Mouse (Mus musculus): Measurements from ENCODE around the gene Hbq1a.
"Not testable (repeated sequence)": the region's sequence is repeated elsewhere in the genome, so short reads cannot be mapped to it uniquely, and the experiment has no call there.

Hbq1a gene

GRCm38 (mm10) chr11:32299865-32300264 lies at the start of gene Hbq1a:
Gene Hbq1a, plus strand, starts transcription at chr11:32300069.
- peak; percentile 52 for DNase-seq (ENCODE audit: low spot score)

DNA sequence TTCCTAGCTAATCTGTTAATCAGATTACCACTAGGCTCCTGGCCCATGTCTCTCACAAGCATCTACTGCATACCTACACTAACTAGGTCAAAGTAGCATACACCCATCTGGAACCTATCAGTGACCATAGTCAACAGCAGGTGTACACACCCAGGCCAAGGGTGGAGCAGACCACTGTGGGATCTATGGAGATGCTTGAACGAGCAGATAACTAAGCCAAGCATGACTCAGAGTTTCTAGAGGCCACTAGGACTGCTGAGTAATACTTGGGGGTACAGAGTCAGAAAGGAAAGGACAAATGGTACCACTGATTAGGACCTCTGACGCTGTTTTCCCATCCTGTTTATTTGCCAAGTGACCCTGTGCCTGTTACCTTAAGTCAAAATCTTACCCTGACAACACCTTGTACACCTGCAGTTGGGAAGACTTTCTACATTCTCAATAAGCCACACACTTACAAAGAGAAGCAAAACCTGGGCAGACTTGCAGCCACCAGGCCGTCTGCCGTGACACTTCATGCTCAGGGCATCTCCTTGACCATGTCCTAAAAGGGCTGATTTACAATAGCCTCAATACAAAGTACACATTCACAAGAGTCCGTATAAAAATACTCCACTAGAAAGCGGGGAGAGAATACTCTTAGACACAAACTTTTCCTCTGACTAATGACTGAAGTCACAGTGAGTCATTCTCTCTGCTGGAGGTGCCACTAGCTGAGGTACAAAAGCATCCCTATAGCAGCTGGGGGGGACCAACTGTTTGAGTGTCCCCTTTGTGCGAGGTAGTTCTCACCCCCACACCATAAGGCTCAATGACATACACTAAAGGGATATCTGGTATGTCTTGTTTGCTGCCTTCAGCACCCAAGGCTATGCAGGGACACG lies 48.7 kb upstream of the Hbq1a start:
- no peak for DNase-seq (ENCODE audit: low spot score)

DNA sequence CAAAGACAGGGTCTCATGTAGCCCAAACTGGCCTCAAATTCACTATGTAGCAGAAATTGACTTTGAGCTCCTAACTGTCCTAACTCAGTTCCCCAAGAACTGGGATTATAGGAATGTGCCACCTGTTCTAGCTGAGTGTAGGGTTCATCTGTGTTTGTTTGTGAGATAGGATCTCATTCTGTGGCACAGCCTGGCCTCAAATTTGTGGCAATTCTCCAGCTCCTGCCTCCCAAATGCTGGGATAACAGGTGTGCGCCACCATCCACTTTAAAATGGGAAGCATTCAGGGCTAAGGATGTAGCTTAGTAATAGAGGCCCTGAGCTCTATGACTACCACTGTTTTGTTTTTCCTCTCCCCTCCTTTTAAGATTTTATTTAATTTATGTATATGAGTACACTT lies 46.7 kb upstream of the Hbq1a start:
- no peak for DNase-seq (ENCODE audit: low spot score)

- DNase-seq (ENCODE audit: low spot score), result no peak
Observed at GRCm38 (mm10) chr11:32256146-32256545, 43.7 kb upstream of the Hbq1a start.

- no peak for DNase-seq (ENCODE audit: low spot score)
Observed at GRCm38 (mm10) chr11:32256566-32256965, 43.3 kb upstream of the Hbq1a start.

GRCm38 (mm10) chr11:32262674-32263415 lies 37.0 kb upstream of the Hbq1a start:
- no peak for DNase-seq (ENCODE audit: low spot score)

DNA sequence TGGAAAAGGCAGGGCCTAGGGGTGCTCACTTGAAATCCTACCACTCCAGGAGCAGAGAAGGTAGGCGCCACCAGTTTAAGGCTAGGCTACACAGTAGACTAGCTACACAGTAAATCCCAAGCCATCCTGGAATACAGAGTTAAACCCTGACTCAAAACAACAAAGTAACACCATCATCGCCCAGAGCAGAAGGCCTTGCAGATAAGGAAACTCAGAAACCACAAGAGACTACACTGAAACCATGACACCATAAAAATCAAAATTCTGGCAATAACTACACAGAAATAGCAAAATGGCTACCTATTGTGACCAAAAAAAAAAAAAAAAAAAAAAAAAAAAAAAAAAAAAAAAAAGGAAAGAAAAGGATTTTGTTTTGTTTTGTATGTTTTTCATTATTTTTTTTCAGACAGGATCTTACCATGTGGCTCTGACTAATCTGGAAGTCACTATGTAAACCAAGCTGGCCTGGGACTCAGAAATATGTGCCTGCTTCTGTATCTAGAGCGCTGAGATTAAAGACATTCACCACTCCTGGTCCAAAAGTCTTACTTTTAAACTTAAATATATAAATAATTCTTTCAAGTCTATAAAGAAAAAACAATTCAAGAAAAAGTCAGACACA lies 34.6 kb upstream of the Hbq1a start:
- DNase-seq (ENCODE audit: low spot score), result no peak

DNA sequence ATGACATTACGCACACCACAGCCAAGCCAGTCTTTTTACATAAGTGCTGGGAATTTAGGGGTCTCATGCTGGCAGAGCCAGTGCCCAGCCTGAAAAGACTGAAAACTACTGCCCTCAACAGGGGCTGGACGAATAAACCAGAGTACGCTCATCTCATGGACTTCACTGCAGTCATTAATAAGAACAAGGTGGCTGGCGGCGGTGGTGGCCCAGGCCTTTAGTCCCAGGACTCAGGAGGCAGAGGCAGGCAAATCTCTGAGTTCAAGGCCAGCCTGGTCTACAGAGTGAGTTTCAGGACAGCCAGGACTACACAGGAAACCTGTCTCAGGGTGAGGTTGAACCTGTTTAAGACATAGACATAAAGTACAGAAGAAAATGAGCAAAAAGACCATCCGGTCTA lies 33.7 kb upstream of the Hbq1a start:
- DNase-seq (ENCODE audit: low spot score), result no peak

DNA sequence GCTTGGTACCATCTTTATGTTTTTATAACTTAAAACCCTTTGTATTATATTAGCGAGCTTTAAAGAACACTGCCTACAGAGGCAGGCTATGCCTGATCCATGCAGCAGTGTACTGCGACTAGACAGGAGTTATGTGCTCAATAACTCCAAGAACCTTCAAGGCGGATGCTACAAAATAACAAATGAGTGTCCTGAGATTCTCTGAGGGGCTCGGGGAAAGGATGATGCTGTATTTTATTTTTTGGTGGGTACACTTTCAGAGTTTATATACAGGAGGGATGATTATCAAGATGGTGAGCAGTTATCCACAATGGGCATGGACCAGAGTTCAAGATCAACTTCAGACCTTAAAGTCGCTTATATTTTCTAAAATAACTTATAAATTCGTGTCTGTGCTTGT lies 33.1 kb upstream of the Hbq1a start:
- DNase-seq (ENCODE audit: low spot score), result no peak

- DNase-seq (ENCODE audit: low spot score), result peak; percentile 97
Observed at GRCm38 (mm10) chr11:32267188-32267884, 32.5 kb upstream of the Hbq1a start, which contains the start of gene Nprl3. Gene Nprl3, minus strand, starts transcription at chr11:32267707.

DNA sequence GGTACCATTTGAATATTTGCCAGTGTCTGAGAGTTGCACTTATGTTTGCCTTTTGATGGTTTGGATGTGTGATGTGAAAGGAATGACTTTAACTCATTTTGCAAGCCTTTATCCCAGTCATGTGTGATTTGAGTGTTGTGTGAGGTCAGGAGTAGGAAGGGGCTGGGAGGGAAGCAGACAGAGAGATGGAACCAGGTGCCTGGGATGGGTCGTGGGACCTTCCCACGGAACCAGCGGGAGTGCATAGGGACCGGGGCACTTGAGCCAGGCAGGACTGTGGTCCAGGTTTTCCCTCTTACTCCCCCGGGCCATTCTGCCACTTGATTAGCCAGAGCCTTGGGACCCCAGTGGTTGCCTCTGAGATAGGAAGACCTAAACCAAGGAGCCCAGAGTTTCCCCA lies 31.9 kb upstream of the Hbq1a start:
- DNase-seq (ENCODE audit: low spot score), result no peak

DNA sequence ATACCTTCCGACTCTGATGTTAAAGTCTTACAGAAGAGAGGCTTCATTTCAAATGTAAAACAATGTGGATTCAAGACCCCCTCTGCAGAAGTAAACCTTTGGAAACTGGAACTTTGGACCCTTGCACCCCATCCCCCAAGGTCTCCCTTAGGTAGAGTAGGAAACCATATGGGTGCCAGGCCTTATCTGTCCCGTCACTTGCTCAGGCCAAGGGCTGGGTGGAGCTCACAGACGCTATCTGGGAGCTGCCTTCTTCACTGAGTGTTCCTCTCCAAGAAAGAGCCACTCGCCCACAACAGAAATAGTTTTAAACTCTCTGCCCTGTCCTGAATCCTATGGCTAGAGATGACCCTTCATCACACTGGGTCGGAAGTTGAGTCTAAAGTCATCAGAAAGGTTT lies 30.9 kb upstream of the Hbq1a start:
- no peak for DNase-seq (ENCODE audit: low spot score)

GRCm38 (mm10) chr11:32271178-32271577 lies 28.7 kb upstream of the Hbq1a start:
- no peak for DNase-seq (ENCODE audit: low spot score)

DNA sequence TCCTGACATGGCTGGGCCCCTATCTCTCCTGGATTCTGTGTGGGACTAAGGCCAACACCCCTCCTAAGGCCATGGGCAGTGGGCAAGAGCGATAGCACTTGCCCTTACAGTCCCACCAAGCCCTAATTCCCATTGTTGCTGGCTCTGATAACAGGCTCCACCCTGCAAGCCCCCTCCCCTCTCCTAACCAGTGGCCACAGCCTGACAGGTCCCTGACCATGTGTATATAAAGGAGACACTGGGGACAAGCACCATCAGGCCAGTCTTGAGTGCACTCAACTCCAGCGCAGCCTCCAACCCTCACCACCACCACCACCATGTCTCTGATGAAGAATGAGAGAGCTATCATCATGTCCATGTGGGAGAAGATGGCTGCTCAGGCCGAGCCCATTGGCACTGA lies 23.5 kb upstream of the Hbq1a start, which contains the start of gene Hba-x:
Gene Hba-x, plus strand, starts transcription at position 54 of the 400 bp plus-strand sequence.
- DNase-seq (ENCODE audit: low spot score), result no peak

DNA sequence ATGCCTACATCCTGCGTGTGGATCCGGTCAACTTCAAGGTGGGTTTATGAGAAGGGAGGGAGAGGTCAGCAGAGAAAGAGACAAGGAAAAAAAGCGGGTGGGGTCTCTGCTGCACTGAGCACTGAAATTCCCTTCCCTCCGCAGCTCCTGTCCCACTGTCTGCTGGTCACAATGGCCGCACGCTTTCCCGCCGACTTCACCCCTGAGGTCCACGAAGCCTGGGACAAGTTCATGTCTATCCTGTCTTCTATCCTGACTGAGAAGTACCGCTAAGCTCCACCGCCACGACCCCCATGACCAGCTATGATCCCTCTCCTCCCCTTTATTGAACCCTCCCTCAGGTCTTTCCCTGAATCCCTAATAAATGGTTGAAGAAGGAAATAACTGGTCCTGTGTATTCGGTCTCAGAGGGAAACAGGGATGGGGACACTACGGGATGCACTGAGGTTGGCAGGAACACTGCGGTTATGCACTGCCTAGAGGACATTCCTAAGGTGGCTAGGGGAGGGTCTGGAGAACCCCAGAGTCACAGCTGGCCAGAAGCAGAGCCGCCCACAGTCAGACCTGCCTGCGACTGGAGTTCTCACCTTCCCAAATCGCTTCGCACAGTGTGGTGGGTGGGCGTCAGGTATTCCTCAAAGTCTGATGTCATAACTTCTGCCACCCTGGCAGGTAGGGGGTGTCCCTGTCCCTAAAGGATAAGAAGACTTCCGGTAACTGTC lies 22.0 kb upstream of the Hbq1a start:
- DNase-seq (ENCODE audit: low spot score), result no peak

GRCm38 (mm10) chr11:32278458-32278957 lies 21.4 kb upstream of the Hbq1a start:
- no peak for DNase-seq (ENCODE audit: low spot score)

- DNase-seq (ENCODE audit: low spot score), result no peak
Observed at GRCm38 (mm10) chr11:32280646-32281045, 19.2 kb upstream of the Hbq1a start.

- no peak for DNase-seq (ENCODE audit: low spot score)
Observed at GRCm38 (mm10) chr11:32281416-32282144, 18.3 kb upstream of the Hbq1a start.

GRCm38 (mm10) chr11:32283091-32283777 lies 16.6 kb upstream of the Hbq1a start, which contains the start of gene Hba-a1:
Gene Hba-a1, plus strand, starts transcription at chr11:32283511.
- not testable (repeated sequence) for DNase-seq (ENCODE audit: low spot score)

GRCm38 (mm10) chr11:32284582-32284981 lies 15.3 kb upstream of the Hbq1a start:
- not testable (repeated sequence) for DNase-seq (ENCODE audit: low spot score)
